Mouse (Mus musculus) kidney, embryonic 16.5 days (tissue): ENCODE results near the gene Gpx2. TPM values are rescaled to one million over a fixed set of nuclear protein-coding genes. Genes with fewer than 3 reads are reported as not detected.
A peak's percentile ranks its signal among the peaks of the same experiment; 100 is the strongest.

Experiments
- ATAC-seq: fragments of 200-750 bp; cut with Nextera tagmentation; 2 replicates; pipeline ENCODE4 v1.8.0; 2017; ENCODE audit warnings: moderate TSS enrichment; ENCODE audit not compliant: low FRiP score, low TSS enrichment
- H3K27ac ChIP-seq: fragments of 300-500 bp; sonication (generic); 2 replicates; pipeline ENCODE4 v1.5.1; 2014; ENCODE audit warnings: low read length
- H3K27me3 ChIP-seq: fragments of 300-500 bp; sonication (generic); 2 replicates; pipeline ENCODE4 v1.6.1; 2014; ENCODE audit warnings: low read length, control low read depth, mixed read lengths; ENCODE audit not compliant: insufficient read depth
- H3K36me3 ChIP-seq: fragments of 300-500 bp; sonication (generic); 2 replicates; pipeline ENCODE4 v1.6.1; 2014; ENCODE audit warnings: low read length, control low read depth, mixed read lengths; ENCODE audit not compliant: insufficient read depth
- H3K4me1 ChIP-seq: fragments of 300-500 bp; sonication (generic); 2 replicates; pipeline ENCODE4 v1.6.1; 2014; ENCODE audit warnings: low read length, control low read depth, mixed read lengths; ENCODE audit not compliant: insufficient read depth
- H3K4me2 ChIP-seq: fragments of 300-500 bp; sonication (generic); replicated peaks from 2 replicates; pipeline ENCODE4 v1.6.1; 2014; ENCODE audit warnings: low read depth, low read length
- H3K4me3 ChIP-seq: fragments of 300-500 bp; sonication (generic); 2 replicates; pipeline ENCODE4 v1.5.1; 2014; ENCODE audit warnings: mild to moderate bottlenecking, low read length
- H3K9ac ChIP-seq: fragments of 300-500 bp; sonication (generic); replicated peaks from 2 replicates; pipeline ENCODE4 v1.6.1; 2014; ENCODE audit warnings: low read length
- H3K9me3 ChIP-seq: fragments of 300-500 bp; sonication (generic); 2 replicates; pipeline ENCODE4 v1.6.1; 2016; ENCODE audit warnings: low read length, control low read depth
- WGBS: fragments of 180-500 bp; shearing (Covaris S2); extraction: QIAGEN DNeasy Blood & Tissue Kit; methylation state at CpG from one replicate; pipeline ENCODE4 v1.1.7; 2014; 5-methylcytosine and 5-hydroxymethylcytosine counted together
- polyA plus RNA-seq: library from polyadenylated mRNA; unstranded; fragments of >200 nt; fragmentation: Nextera tagmentation; extraction: Ambion mirVana; gene quantifications from 2 replicates; pipeline ENCODE4 v1.2.1, GENCODE M21; 2015

Gpx2 gene
- polyA plus RNA-seq, 1 experiment from 2014 or later: 0.34 TPM

DNA sequence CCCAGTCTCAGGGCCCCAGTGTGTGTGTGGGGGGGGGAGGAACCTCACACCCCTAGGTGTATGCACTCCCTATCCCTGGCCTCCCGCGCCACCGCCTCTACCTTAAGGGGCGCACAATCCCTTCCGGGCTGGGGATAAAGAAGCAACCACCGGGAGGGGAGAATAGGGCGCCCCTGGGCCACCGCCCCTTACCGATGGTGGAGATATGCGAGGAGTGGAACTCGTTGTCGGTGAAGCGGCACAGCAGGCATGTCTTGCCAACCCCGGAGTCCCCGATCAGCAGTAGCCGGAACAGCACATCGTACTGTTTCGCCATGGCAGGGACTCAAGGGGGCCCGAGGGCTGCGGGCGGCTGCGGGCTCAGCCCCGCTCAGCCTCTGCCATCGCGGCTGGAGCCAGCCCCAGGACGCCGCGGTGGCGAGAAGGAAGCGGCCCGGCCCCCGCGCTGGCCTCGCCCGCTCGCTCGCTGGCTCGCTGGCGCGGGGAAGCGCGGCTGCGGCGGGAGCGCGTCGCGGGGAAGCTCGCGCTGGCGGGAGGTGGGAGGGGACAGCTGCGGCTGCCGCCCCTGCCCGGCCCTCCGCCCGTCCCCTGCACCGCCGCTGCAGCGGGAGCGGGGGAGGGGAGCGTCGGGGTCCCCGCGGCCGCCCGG is 26.8 kb upstream of the Gpx2 start:
- H3K4me1 ChIP-seq: peaks cover 20% of the 10 kb centered on the region
- peak overlapping the region; percentile 54 for H3K4me3 ChIP-seq
- no peaks in the 10 kb centered on the region for H3K36me3 ChIP-seq
- peak; percentile 75 for ATAC-seq
- peak overlapping the region; percentile 72 for H3K9ac ChIP-seq
- H3K27me3 ChIP-seq: peaks cover 37% of the 10 kb centered on the region
- peak overlapping the region; percentile 75 for H3K4me2 ChIP-seq
- H3K9me3 ChIP-seq: no peaks in the 10 kb centered on the region
- H3K27ac ChIP-seq: no peak overlapping the region
- under 1% methylated on average over 54 of the region's 66 CpGs for WGBS

DNA sequence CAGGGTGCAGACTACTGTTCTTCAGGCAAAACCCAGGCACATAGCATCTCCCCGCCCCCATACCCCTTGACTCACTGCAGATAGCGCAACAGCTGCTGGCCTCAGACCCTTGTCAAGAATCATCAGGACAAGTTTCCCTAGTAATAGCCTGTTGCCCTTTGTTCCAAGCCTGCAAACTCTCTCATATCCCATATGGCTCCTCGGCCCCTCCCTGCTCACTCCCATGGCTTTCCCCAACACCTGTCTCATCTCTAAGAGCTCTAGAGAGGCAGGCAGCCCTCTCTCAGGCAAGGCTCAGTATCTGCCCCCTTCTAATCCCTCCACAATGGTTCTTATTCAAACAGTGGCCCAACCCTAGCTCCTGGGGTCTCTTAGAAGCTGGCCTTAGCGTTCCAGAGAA is 25.3 kb upstream of the Gpx2 start:
- Histone ChIP-seq H3K27ac (no peak overlapping the region), H3K4me3 (no peak overlapping the region), H3K27me3 (peaks cover 37% of the 10 kb centered on the region), H3K36me3 (no peaks in the 10 kb centered on the region), H3K4me1 (peaks cover 21% of the 10 kb centered on the region), H3K9ac (no peak overlapping the region), H3K9me3 (no peaks in the 10 kb centered on the region), H3K4me2 (no peak overlapping the region)
- WGBS: 49% methylated on average over 4 of the region's 4 CpGs
- ATAC-seq: no peak

DNA sequence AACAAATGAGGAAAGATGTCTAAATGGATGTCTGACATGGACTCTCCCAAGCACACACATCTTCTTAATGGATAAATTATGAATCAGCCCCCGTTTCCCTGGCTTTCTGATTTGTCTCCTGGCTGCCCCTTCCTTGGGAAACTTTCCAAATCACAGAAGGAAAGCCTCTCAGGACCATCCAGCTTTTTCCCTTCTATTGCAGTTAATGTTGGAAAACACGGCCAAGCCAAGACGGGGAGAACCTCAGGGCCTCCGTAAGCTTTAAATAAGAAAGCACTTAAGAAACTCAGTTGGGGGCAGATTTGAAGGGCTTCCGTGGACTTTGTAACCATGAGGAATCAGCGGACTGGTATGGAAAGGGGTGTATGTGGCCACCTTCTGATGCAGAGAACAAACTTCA is 24.5 kb upstream of the Gpx2 start:
- H3K27ac ChIP-seq: no peak overlapping the region
- H3K4me1 ChIP-seq: peaks cover 21% of the 10 kb centered on the region
- 60% methylated on average over 6 of the region's 6 CpGs for WGBS
- no peak overlapping the region for H3K4me2 ChIP-seq
- H3K9me3 ChIP-seq: no peaks in the 10 kb centered on the region
- H3K4me3 ChIP-seq: no peak overlapping the region
- H3K9ac ChIP-seq: no peak overlapping the region
- no peak for ATAC-seq
- peaks cover 33% of the 10 kb centered on the region for H3K27me3 ChIP-seq
- no peaks in the 10 kb centered on the region for H3K36me3 ChIP-seq

DNA sequence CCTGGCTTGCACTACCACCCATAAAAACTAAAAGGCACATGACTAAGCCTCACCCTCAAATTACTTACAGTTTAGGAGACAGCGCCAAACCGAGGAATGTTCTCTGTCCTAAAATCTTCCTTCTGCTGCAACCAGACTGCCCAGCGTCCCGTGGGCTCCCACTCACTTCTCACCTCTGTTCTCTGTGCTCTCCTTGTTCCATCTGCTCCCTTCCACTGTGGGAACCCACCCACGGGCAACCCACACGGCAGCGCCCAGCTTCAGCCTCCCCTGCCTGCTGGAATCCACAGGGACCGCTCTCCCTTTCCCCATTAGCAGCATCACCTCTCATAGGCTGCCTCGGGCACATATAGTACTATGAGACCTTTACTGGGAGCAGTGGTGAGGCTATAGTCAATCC is 23.6 kb upstream of the Gpx2 start:
- H3K9ac ChIP-seq: no peak overlapping the region
- no peak overlapping the region for H3K4me3 ChIP-seq
- WGBS: 77% methylated on average over 9 of the region's 9 CpGs
- ATAC-seq: no peak
- H3K9me3 ChIP-seq: no peaks in the 10 kb centered on the region
- peaks cover 28% of the 10 kb centered on the region for H3K27me3 ChIP-seq
- H3K36me3 ChIP-seq: no peaks in the 10 kb centered on the region
- H3K27ac ChIP-seq: peak overlapping the region; percentile 43; the same call in 1 of the 2 replicates
- H3K4me2 ChIP-seq: no peak overlapping the region
- peaks cover 21% of the 10 kb centered on the region for H3K4me1 ChIP-seq

DNA sequence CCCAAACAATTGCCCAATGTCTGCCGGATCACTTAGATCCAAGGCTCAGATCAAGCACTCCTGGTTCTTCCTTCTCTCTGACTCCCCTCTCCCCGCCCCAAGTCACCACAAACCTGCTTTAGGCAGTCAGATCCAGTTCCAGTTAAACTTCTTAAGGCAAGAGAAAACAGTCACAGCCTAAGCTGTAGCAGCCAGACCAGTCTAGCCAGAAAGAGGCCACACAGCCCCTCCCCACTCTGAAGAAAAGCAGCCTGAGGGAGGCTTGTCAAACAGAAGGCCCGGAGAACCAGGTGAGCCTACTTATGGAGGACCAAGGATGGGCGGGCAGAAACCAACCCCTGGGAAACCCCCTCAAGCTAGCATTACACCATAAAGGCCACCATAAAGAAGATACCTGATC is 22.8 kb upstream of the Gpx2 start:
- Histone ChIP-seq H3K9ac (no peak overlapping the region), H3K36me3 (no peaks in the 10 kb centered on the region), H3K9me3 (no peaks in the 10 kb centered on the region), H3K4me3 (no peak overlapping the region), H3K27me3 (peaks cover 20% of the 10 kb centered on the region; the same call in 1 of the 2 replicates), H3K4me2 (no peak overlapping the region), H3K27ac (peak overlapping the region; percentile 72), H3K4me1 (peaks cover 21% of the 10 kb centered on the region)
- peak; percentile 66 for ATAC-seq
- 54% methylated on average over 4 of the region's 4 CpGs for WGBS

DNA sequence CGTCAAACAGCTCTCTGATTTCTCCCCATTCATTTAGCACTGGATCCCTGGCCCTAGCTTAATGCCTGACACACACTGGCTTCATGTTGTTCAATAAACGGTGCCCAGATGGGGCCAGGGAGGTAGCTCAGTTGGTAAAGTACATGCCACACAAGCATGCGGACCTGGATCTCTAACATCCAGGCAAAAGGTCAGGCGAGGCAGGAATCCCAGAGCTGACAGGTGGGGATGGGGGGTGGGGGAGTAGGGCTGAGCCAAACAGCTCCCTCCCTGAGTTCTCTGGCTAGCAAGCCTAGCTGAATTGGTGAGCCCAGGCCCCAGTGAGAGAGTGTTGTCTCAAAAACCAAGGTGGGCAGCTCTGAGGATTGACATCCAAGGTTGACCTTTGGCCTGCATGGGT is 21.8 kb upstream of the Gpx2 start:
- WGBS: 70% methylated on average over 4 of the region's 4 CpGs
- Histone ChIP-seq H3K9me3 (no peaks in the 10 kb centered on the region), H3K36me3 (no peaks in the 10 kb centered on the region), H3K27me3 (peaks cover 19% of the 10 kb centered on the region; the same call in 1 of the 2 replicates), H3K27ac (peak overlapping the region; percentile 72; the same call in 1 of the 2 replicates), H3K4me2 (no peak overlapping the region), H3K4me3 (no peak overlapping the region), H3K9ac (no peak overlapping the region), H3K4me1 (peaks cover 18% of the 10 kb centered on the region)
- no peak for ATAC-seq

DNA sequence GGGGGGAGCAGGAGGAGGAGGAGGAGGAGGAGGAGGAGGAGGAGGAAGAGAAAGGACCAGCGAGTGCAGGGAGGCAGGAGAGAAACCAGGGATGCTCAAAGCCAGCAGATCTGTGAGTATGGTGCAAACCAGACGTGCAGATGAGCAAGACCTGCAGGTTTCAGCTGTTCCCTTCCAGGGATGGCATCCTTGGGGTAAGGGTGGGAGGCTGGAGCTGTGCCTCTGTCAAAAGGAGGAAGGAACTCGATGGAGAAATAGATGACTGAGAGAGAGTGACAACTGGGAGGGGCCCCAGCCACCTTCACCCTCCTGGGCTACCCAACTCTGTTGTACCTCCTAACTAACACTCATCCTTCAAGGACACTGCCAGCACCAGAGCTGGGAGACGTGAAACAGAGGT is 21.4 kb upstream of the Gpx2 start:
- Histone ChIP-seq H3K4me3 (no peak overlapping the region), H3K27me3 (peaks cover 17% of the 10 kb centered on the region; the same call in 1 of the 2 replicates), H3K9me3 (no peaks in the 10 kb centered on the region), H3K36me3 (no peaks in the 10 kb centered on the region), H3K27ac (no peak overlapping the region), H3K9ac (no peak overlapping the region), H3K4me1 (peaks cover 15% of the 10 kb centered on the region), H3K4me2 (no peak overlapping the region)
- no peak for ATAC-seq
- WGBS: 34% methylated on average over 4 of the region's 4 CpGs

DNA sequence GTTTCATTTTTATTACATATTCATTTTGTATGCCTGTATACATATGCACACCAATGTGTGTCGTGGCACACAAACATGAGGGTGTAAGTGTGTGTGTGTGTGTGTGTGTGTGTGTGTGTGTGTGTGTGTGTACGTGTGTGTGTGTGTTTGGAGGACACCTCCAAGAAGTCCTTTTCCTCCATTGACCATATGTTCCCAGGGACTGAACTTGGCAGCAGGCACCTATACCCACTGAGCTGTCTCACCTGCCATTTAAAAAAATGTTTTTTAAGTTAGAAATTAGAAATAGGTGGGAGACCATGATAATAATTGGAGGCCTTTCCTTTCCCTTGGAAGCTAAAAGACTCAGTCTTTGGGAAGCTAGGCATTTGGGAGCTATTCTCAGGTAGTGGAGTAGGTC is 18.8 kb upstream of the Gpx2 start:
- Histone ChIP-seq H3K27ac (no peak overlapping the region), H3K9me3 (no peaks in the 10 kb centered on the region), H3K27me3 (peaks cover 5% of the 10 kb centered on the region; the same call in 1 of the 2 replicates), H3K36me3 (no peaks in the 10 kb centered on the region), H3K4me2 (no peak overlapping the region), H3K4me1 (0 out of 2 replicates have a peak, but pooled peaks cover 9% of the 10 kb centered on the region), H3K9ac (no peak overlapping the region), H3K4me3 (no peak overlapping the region)
- 93% methylated on average over 2 of the region's 2 CpGs for WGBS
- ATAC-seq: no peak

DNA sequence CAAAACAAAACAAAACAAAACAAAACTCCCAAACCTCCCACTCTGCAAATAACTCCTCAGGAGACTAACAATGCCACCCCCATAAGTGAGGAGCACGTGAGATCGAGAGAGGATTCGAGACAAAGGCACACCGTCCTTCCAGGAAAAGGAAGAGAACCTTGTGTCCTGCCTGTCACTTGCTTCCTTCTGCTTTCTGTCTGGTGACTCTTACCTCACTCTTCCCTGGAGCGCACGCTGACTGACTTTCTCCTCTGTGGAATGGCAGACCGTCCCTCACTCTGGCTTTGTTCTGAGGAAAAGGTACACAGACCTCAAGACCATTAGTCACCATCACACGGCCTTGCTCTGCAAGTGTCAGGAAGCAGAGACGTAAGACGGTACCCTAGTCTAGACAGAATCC is 18.2 kb upstream of the Gpx2 start:
- no peaks in the 10 kb centered on the region for H3K36me3 ChIP-seq
- H3K4me2 ChIP-seq: no peak overlapping the region
- 68% methylated on average over 10 of the region's 10 CpGs for WGBS
- ATAC-seq: no peak
- no peak overlapping the region for H3K9ac ChIP-seq
- no peak overlapping the region for H3K27ac ChIP-seq
- H3K4me3 ChIP-seq: no peak overlapping the region
- 0 out of 2 replicates have a peak, but pooled peaks cover 4% of the 10 kb centered on the region for H3K4me1 ChIP-seq
- no peaks in the 10 kb centered on the region for H3K27me3 ChIP-seq
- no peaks in the 10 kb centered on the region for H3K9me3 ChIP-seq

DNA sequence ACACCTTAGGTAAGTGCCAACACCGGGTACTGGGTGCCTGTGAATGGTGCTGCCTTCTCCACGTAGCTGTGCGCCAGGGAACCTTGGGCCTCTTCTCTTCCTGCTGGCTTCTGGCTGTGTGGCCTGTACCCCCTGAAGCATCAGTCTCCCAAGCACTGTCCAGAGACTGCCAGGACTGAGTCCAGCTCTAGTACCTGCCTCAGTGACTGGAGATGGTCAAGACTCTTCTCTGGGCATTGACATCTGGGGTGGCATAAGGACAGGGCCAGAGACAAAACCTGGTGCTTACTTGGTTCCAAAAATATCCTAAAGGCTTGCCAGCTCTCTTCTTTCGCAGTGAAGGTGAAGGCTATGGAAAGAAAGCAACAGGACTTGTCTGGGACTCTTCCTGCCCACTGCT is 15.7 kb upstream of the Gpx2 start:
- ATAC-seq: no peak
- WGBS: 95% methylated on average over 4 of the region's 4 CpGs
- Histone ChIP-seq H3K27me3 (no peaks in the 10 kb centered on the region), H3K4me1 (no peaks in the 10 kb centered on the region), H3K9ac (no peak overlapping the region), H3K4me3 (no peak overlapping the region), H3K36me3 (no peaks in the 10 kb centered on the region), H3K27ac (no peak overlapping the region), H3K9me3 (no peaks in the 10 kb centered on the region), H3K4me2 (no peak overlapping the region)
